Mouse (Mus musculus) lung, embryonic 14.5 days (tissue): ENCODE data around the gene Slc51a. TPM values are rescaled to one million over a fixed set of nuclear protein-coding genes. Genes with fewer than 3 reads are reported as not detected.

ENCODE experiments used
- ATAC-seq: fragments of 200-750 bp; cut with Nextera tagmentation; 2 replicates; pipeline ENCODE4 v1.8.0; 2017; ENCODE audit warnings: mild to moderate bottlenecking, moderate TSS enrichment, moderate library complexity; ENCODE audit not compliant: insufficient read depth
- DNase-seq: peaks from one replicate; pipeline ENCODE4 v3.0.0-alpha.2; 2015
- H3K27ac ChIP-seq: fragments of 300-500 bp; sonication (generic); 2 replicates; pipeline ENCODE4 v1.5.1; 2014; ENCODE audit warnings: low read depth, mild to moderate bottlenecking, moderate library complexity
- H3K27me3 ChIP-seq: fragments of 300-500 bp; sonication (generic); 2 replicates; pipeline ENCODE4 v1.6.1; 2014; ENCODE audit warnings: low read length, control low read depth; ENCODE audit not compliant: insufficient read depth
- H3K36me3 ChIP-seq: fragments of 300-500 bp; sonication (generic); 2 replicates; pipeline ENCODE4 v1.6.1; 2014; ENCODE audit warnings: control low read depth; ENCODE audit not compliant: insufficient read depth
- H3K4me1 ChIP-seq: fragments of 300-500 bp; sonication (generic); 2 replicates; pipeline ENCODE4 v1.6.1; 2014; ENCODE audit warnings: antibody characterized with exemption, control low read depth; ENCODE audit not compliant: insufficient read depth
- H3K4me2 ChIP-seq: fragments of 300-500 bp; sonication (generic); 2 replicates; pipeline ENCODE4 v1.6.1; 2014; ENCODE audit warnings: mild to moderate bottlenecking
- H3K4me3 ChIP-seq: fragments of 300-500 bp; sonication (generic); 2 replicates; pipeline ENCODE4 v1.5.1; 2014; ENCODE audit warnings: low read depth, low read length
- H3K9ac ChIP-seq: fragments of 300-500 bp; sonication (generic); 2 replicates; pipeline ENCODE4 v1.6.1; 2014
- H3K9me3 ChIP-seq: fragments of 300-500 bp; sonication (generic); 2 replicates; pipeline ENCODE4 v1.6.1; 2016; ENCODE audit warnings: low read depth, low read length, control low read depth
- CTCF ChIP-seq: IDR thresholded peaks from 2 replicates; pipeline ENCODE4 v1.5.1; 2016; ENCODE audit warnings: antibody characterized with exemption, low read depth
- WGBS: fragments of 180-500 bp; shearing (Covaris S2); extraction: QIAGEN DNeasy Blood & Tissue Kit; methylation state at CpG from one replicate; pipeline ENCODE4 v1.1.7; 2014; 5-methylcytosine and 5-hydroxymethylcytosine counted together
- polyA plus RNA-seq: library from polyadenylated mRNA; unstranded; fragments of >200 nt; fragmentation: Nextera tagmentation; extraction: Ambion mirVana; gene quantifications from 2 replicates; pipeline ENCODE4 v1.2.1, GENCODE M21; 2014

The Slc51a gene
- polyA plus RNA-seq, 1 experiment from 2014 or later = 0.24 TPM

DNA sequence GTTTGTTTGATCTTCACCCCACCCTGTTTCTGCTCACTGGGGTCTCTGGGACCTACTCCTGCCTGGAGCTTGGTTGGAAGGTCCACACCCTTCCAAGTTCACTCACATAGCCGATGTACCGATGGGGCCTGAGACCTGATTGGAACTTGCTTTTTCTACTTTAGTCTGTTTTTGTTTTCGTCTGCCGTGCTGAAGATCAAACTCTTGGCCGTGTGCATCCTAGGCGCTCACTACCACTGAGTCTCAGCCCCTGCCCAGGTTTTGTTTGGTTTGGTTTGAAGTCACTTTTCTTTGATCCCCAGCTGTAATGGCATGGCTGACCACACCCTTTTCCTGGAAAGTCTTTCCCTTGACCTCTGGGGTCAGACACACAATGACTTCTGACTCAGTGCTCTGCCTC lies 25.7 kb upstream of the Slc51a start:
- Histone ChIP-seq H3K4me2 (no peak overlapping the region), H3K4me3 (no peak overlapping the region), H3K27ac (peak overlapping the region; percentile 90), H3K9ac (no peak overlapping the region), H3K4me1 (peaks cover 26% of the 10 kb centered on the region), H3K36me3 (no peaks in the 10 kb centered on the region), H3K9me3 (no peaks in the 10 kb centered on the region), H3K27me3 (no peaks in the 10 kb centered on the region)
- ATAC-seq (no peak), DNase-seq (no peak)
- TF ChIP-seq CTCF = no peak
- WGBS = 78% methylated on average over 6 of the region's 6 CpGs

DNA sequence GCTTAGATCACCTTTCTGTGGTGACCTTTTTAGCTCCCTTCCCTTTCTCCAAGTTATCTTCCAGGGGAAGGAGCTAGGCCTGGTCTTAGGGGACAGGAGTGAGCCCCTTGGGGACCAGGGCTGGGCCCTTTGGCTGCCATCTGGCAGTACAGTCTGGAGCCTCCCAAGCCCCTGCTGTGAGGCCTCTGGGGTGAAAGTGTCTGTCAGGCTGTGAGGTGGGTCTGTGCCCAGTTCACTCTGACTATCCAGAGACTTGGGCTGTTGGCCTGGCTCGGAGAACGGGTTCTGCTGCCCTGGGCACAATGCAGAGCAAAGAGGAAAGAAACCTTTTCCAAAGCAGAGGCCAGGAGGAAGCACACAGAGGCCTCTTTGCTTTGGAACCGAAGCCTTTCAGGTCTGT lies 25.2 kb upstream of the Slc51a start:
- H3K27me3 ChIP-seq = no peaks in the 10 kb centered on the region
- ATAC-seq (no peak), DNase-seq (peak; percentile 23)
- no peak overlapping the region for H3K4me3 ChIP-seq
- WGBS = 49% methylated on average over 3 of the region's 3 CpGs
- H3K9me3 ChIP-seq = no peaks in the 10 kb centered on the region
- no peak overlapping the region for H3K4me2 ChIP-seq
- peak overlapping the region; percentile 90 for H3K27ac ChIP-seq
- H3K36me3 ChIP-seq = no peaks in the 10 kb centered on the region
- peaks cover 26% of the 10 kb centered on the region for H3K4me1 ChIP-seq
- H3K9ac ChIP-seq = no peak overlapping the region
- TF ChIP-seq CTCF = no peak

DNA sequence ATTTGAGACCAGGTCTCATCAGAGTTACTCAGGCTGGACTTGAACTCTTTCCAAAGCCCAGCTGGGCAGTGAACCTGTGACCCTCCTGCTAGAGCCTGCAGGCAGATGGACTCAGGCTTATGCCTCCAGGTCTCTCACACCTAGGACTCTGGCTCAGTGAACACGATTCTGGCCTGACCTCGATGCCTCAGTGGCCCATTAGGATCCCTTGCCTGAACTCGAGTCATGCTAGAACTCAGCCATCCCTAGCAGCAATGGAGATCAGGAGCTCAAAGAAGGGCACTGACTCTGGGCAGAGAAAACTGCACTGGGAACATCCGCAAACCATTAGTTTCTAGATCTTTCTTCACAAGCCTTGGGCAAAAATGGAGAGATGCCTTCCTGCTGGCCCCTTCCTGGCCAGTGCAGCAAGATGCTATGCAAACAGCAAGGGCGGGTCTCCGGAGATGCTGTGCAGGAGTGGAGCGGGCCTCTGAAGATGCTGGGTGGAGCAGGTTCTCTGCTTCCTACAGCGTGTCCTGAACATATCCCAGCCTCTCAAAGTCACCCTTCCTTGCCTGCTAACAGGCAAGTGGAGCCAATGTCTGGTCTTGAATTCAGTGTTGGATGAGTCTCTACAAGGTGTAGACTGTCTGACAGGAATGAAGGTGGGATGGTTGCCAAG lies 24.3 kb upstream of the Slc51a start:
- Histone ChIP-seq H3K4me2 (no peak overlapping the region), H3K9me3 (no peaks in the 10 kb centered on the region), H3K36me3 (no peaks in the 10 kb centered on the region), H3K27me3 (no peaks in the 10 kb centered on the region), H3K9ac (peak overlapping the region; percentile 13; the same call in 1 of the 2 replicates), H3K4me1 (peaks cover 26% of the 10 kb centered on the region), H3K4me3 (no peak overlapping the region), H3K27ac (peak overlapping the region; percentile 34)
- no peak for TF ChIP-seq CTCF
- 81% methylated on average over 8 of the region's 8 CpGs for WGBS
- DNase-seq = no peak
- ATAC-seq = no peak

DNA sequence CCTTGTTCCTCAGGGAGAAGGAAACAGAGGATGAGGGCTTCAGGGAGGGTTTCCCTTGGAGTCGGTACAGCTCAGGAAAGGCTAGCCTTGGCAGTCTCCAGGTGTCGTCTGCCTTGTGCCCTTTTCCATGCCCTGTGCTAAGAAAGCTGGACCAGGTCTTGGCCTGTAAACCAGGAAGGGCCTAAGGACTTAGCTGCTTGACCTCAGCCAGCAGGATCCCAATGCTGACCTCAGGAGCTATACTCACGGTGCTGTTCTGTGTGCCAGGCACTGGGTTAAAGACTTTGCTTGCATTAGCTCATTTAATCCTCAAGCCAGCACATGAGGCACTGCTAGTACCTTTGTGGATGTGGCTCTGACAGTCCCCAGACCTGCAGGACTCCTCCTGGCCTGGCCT lies 23.7 kb upstream of the Slc51a start:
- DNase-seq (no peak), ATAC-seq (no peak)
- Histone ChIP-seq H3K27me3 (no peaks in the 10 kb centered on the region), H3K27ac (peak overlapping the region; percentile 34), H3K4me1 (peaks cover 26% of the 10 kb centered on the region), H3K9me3 (no peaks in the 10 kb centered on the region), H3K4me3 (no peak overlapping the region), H3K4me2 (no peak overlapping the region; the same call in 1 of the 2 replicates), H3K9ac (peak overlapping the region; percentile 13; the same call in 1 of the 2 replicates), H3K36me3 (no peaks in the 10 kb centered on the region)
- TF ChIP-seq CTCF = no peak
- WGBS = 59% methylated on average over 3 of the region's 3 CpGs

DNA sequence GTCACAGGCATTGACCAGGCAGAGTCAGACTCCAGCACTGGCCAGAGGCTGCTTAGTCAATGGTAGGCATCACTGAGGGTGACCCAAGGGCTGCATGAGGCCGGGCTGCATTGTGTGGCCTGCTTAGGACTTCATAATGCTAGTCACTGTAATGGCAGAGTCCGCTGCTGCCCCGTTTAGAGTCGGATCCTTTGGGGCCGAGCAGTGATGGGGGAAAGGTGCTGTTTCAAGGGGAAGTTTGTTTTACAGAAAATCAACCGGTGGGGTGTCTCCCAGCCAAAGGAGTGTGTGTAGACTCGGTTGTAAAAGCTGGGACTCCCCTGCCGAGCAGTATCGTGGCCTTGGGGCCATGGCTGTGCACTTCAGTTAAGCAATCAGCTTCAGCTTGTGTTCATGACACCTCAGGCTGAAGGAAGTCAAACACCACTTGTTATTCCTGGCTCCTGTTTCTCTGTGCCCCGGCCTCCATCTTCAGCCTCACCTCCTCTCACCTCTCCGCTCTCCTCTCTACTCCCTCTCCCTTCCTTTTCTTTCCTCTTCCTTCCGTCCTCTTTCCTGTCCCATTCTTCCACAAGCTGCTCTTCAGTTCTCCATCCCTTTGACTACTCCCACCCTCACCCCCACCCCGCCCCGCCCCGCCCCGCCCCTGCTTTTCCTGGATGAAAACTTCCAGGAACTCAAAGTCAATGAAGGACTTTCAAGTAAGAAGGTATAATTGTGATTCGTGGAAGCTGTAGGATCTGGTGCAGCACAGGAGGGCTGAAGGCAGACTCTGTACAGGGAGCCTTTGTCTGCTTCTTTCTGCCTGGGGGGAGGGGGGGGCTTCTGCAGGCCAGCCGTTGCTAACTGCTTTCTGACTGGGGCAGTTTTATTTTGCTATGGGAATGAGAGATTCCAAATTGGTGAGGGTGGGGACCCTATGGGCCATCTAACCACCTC lies 23.0 kb upstream of the Slc51a start:
- ATAC-seq (no peak), DNase-seq (no peak)
- Histone ChIP-seq H3K27me3 (no peaks in the 10 kb centered on the region), H3K36me3 (no peaks in the 10 kb centered on the region), H3K27ac (peak overlapping the region; percentile 90), H3K4me1 (peaks cover 26% of the 10 kb centered on the region), H3K9me3 (no peaks in the 10 kb centered on the region), H3K4me3 (no peak overlapping the region), H3K9ac (no peak overlapping the region), H3K4me2 (peak overlapping the region; percentile 20; the same call in 1 of the 2 replicates)
- TF ChIP-seq CTCF = no peak
- WGBS = 49% methylated on average over 18 of the region's 18 CpGs

DNA sequence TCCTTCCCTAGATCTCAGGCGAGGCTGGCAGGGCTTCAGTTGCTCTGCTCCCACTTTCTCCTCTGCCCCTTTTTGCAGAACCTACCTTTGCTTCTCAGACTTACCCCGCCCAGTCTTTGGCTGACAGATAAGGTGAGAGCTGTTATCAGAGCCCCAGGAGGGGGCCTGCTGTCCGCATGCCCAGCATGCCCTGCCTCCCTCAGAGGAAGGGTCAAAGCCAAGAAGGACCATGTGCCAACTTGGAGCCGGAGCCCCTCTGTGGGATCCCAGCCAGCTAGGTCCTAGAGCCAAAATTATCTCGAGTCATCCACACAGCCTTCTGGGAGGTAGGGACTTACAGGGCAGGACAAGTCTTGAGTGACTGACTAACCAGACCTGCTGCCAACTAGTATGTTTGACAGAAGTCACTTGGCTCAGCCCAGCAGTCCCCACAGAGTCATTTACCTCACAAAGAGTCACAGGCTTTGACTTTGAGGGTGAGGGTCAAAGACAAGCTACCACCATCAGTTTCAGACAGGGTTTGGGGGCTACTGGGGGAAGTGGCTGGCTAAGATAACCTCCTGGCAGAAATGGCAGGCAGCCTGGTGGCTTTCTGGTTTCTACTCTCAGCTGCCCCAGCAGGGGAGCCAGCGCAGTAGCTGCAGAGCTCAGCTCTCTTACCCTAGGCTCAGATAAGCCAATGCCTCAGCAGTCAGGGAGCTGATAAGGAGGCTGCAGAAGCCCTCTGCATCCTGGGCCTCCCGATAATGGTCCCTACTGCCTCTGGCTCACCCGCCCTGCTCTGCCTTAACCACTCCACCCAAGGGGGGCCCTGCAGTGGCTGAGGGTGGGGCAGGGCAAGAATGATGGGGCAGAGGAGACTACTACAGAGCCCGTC lies 21.6 kb upstream of the Slc51a start:
- 30% methylated on average over 9 of the region's 9 CpGs for WGBS
- H3K4me1 ChIP-seq = peaks cover 26% of the 10 kb centered on the region
- no peaks in the 10 kb centered on the region for H3K36me3 ChIP-seq

More for the DNA sequence above, 21.6 kb upstream of the Slc51a start:
- H3K27me3 ChIP-seq = no peaks in the 10 kb centered on the region
- DNase-seq (peak; percentile 53), ATAC-seq (peak; percentile 81)
- peak overlapping the region; percentile 90 for H3K27ac ChIP-seq
- peak overlapping the region; percentile 18; the same call in 1 of the 2 replicates for H3K4me2 ChIP-seq
- no peak overlapping the region for H3K4me3 ChIP-seq
- peak overlapping the region; percentile 20; the same call in 1 of the 2 replicates for H3K9ac ChIP-seq
- TF ChIP-seq CTCF = peak; percentile 25; the same call in 1 of the 2 replicates
- no peaks in the 10 kb centered on the region for H3K9me3 ChIP-seq
